Mouse (Mus musculus): ENCODE data around the gene Rbx1.
"Not testable (repeated sequence)": the region's sequence is repeated elsewhere in the genome, so short reads cannot be mapped to it uniquely, and the experiment has no call there.

Rbx1 gene

DNA sequence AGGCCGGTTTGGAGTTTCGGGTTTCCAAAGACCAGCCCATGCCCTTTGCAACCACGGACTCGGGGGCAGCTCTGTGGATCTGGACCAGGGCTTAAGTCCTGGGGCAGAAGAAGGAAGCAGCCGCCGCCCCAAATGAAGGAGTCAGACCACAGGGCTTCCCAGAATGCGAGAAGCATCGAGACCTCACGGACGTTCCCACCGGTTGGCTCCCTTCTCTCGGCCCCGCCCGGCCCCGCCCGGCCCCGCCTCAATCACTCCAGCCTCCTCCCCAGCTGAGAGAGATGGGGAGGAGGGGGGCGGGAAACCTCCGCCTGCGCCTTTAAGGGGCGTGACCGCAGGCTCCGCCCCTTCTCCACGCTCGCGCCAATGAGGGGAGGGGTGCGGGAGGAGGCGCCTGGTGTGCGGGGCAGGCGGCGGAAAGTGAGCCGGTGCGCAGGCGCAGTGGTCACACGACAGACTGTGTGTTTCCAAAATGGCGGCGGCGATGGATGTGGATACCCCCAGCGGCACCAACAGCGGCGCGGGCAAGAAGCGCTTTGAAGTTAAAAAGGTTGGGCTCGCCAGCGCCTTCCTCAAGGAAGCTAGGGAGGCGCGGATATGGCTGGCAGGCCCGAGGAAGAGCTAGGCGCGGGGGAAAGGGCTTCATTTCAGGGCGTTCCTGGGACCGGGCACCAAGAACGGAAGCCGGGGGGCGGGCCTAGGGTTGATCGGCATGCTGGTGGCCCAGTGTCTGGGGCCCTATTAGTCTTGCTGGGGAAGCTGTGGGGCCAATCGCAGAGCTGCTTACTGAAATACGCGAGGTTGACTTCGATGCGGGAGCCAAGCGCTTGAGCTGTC, at the start of gene Rbx1:
Gene Rbx1 (plus strand): TSS at position 396 of the 837 bp plus-strand sequence.
- peak; percentile 99 for DNase-seq (ENCODE audit: low spot score in 2 of 2)

- peak; percentile 33 to 43 for DNase-seq (ENCODE audit: low spot score in 2 of 2)
These were observed 49.3 kb upstream of the Rbx1 start for GRCm38 (mm10) chr15:81416763-81417310.

DNA sequence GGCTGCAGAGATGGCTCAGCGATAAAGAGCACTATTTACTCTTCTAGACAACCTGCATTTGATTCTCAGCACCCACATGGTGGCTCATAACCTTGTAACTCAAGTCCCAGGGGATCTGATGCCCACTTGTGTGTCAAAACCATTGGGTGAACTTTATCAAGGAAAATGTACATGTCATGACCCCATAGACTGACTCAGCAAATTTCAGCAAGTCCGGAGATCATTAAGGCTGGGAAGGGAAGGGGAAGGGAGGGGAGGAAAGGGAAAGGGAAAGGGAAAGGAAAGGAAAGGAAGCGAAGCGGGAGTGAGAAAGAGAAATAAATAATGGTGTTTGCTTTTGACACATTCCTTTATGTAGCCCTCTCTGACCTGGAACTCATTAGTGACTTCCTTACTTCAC, 48.0 kb upstream of the Rbx1 start:
- DNase-seq (ENCODE audit: low spot score in 2 of 2): no peak

DNA sequence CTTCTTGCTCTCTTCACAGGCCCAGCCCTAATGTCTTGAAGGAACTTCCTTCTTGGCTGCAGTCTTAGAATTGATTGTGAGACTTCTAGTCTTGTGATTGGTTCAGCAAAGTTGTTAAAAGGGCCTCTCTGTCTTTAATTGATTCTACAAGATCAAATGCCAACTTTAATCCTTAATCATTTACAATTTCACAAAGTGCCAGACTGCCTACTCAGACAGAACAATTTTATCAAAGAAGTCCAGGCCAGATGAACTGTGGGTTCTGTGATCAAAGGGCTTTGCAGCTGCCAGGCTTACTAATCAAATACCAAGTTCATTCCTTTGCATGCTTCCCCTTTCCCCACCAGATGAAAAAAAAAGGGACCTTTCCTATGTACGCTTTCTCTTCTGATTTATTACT, 44.6 kb upstream of the Rbx1 start:
- DNase-seq (ENCODE audit: low spot score in 2 of 2): peak in 1 of 2 experiments; percentile 2

DNA sequence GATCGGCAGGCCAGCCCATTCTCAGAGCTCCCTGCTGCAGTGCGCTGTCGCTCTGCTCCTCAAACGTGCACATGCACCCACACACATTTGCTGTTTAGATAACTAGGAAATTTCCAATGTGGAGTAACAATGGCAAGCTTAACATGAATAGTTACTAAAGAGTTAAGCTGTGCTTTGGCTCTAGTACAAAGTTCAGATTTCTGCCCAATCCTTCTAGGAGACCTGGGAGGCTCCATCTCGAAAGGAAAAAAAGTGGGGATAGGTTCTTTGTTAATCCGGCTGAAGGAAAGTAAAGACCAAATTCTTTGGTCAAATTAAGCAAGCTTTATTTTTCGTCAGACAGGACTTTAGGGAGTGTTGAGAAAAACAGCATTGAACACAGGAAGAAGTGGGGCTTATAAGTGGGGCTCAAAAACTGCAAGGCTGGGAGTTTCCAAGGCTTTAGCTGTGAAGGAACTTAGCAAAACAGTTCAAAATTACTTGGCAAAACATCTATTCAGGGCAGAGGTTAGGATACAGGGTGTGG, 43.9 kb upstream of the Rbx1 start:
- no peak for DNase-seq (ENCODE audit: low spot score in 2 of 2)

- no peak for DNase-seq (ENCODE audit: low spot score in 2 of 2)
These were observed 40.8 kb upstream of the Rbx1 start for GRCm38 (mm10) chr15:81425311-81425710.

GRCm38 (mm10) chr15:81427947-81428346, 38.1 kb upstream of the Rbx1 start:
- DNase-seq (ENCODE audit: low spot score in 2 of 2): no peak

GRCm38 (mm10) chr15:81431195-81431594, 34.9 kb upstream of the Rbx1 start:
- no peak for DNase-seq (ENCODE audit: low spot score in 2 of 2)

DNA sequence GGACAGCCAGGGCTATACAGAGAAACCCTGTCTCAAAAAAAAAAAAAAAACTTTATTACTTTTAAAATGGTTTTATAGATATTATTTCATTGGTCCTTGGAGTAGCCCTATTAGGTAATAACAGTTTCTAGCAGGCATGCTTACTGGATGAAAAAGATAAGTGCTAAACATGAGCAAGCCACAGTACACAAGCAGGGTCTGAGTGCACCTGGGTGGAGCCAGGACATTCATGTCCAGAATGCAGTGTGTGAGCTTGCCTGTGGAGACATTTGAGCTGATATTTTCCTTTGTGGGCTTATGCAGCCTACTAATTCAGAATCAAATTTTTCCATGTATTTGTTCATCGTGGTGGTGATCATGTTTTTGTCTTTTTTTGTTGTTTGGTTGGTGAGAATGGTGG, 27.8 kb upstream of the Rbx1 start:
- DNase-seq (ENCODE audit: low spot score in 2 of 2): no peak

- no peak for DNase-seq (ENCODE audit: low spot score in 2 of 2)
These were observed 26.9 kb upstream of the Rbx1 start for GRCm38 (mm10) chr15:81439236-81439635.

DNA sequence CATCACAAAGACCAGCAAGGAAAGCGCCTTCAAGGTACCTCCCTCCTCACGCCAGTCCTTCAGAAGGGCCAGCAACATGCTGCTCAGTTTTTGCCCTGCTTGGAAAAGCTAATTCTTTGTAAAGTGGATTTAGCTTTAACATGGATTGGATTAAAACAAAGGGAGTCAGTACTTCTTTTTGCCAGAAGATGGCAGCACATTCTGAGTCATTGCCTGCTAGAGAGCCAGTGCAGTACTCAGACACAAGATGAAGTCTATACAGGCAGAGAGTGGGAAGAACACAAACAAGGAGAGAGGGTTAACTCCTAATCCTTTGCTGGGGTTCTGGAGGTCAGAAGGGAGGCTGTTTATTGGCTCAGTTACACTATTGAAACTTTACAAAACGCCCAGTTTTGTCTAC, 17.6 kb upstream of the Rbx1 start:
- DNase-seq (ENCODE audit: low spot score in 2 of 2): peak; percentile 20 to 67

GRCm38 (mm10) chr15:81461523-81461922, 4.6 kb upstream of the Rbx1 start:
- DNase-seq (ENCODE audit: low spot score in 2 of 2): no peak

DNA sequence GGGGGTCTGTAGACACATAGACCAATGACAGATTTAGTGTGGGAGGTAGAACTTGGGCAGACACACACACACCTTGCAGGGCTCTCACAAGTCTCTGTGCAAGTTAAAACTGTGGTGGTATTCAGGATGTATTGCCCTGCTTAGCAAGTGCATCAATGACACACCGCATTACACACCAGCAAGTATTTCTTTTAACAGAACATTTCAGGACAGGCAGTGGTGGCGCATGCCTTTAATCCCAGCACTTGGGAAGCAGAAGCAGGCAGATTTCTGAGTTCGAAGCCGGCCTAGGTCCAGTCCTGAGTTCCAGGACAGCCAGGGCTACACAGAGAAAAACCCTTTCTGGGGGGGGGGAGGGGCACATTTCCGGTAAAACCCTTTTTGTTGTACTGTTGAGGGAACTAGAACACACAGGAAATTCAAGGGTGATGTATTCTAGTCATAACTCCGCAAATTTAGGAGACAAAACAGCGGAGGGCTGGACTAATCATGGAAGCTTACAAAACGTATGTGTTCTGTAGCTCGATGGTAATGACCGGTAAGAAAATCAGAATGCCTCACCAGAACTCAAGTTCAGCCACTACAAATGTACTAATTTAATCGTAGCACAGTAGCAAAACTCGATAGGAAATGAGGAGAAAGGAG, 958 bp upstream of the Rbx1 start:
- DNase-seq (ENCODE audit: low spot score in 2 of 2): no peak

DNA sequence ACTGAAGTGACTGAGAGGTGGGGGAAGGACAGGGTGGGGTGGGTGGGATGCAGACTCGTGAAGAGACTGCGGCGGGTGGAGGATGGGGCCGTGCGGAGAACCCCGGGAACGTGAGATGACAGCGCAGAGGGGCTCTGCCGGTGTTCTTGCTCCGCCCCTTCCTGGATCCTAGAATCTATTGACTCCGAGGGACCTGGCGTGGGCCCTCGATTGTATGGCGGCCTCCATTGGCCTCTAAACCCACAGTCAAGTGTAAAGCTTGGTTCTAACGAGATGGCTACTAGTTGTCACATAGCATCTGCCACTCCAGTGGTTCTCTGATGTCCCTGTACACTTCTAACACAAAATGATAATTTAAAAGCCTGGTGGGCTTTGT, 630 bp downstream of the Rbx1 start:
- DNase-seq (ENCODE audit: low spot score in 2 of 2): no peak

DNA sequence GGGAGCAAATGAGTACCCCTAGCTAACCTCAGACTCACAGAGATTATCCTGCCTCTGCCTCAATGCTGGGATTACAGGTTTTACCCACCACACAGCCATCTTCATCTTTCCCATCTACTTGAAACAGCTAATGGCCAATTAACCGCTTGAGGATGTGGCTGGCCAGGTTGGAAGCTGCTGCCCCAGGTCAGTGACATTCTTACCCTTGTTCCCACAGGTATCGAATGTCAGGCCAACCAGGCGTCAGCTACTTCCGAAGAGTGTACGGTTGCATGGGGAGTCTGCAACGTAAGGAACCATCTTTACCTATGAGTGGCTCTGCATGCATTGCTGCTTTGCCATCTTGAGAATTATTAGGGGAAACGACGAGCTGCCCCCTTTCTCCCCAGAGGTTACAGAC, 4.6 kb downstream of the Rbx1 start:
- DNase-seq (ENCODE audit: low spot score in 2 of 2): no peak

DNA sequence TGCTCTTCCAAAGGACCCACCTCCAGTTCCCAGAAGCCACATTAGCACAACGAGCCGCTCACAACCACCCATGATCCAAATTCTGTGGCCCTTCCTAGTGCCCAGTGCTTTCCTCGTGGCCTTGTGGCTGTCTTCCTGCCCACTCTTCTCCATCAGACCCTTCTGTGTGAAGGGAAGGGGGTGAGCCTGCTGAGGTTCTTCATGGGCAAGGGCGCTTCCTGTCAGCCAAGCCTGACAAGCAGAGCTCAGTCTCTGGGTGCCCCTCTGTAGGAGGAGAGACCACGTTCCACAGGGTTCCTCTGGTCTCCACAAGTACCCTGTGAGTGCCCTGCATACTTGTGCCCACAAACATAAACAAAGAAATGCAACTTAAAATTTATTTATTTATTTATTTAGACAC, 6.2 kb downstream of the Rbx1 start:
- DNase-seq (ENCODE audit: low spot score in 2 of 2): no peak

- no peak for DNase-seq (ENCODE audit: low spot score in 2 of 2)
These were observed 9.6 kb downstream of the Rbx1 start for GRCm38 (mm10) chr15:81475654-81476053.

DNA sequence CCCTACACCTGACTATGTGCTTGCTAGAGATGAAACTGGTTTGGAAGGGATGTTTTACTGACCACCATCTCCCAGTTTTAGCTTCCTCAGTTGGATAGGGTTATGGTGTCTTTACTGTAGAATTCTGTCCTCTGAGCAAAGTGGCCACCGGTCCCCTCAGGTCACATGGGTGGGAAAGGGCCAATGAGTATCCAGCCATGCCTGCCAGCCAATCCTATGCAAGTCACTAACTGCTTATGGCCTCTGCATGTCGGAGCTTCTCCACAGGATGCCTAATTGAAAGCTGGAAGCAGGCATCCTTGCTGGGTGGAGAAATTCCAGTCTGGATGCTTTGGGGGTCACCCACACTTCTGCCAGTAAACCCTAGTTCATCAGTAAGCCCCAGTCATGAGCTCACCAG, 10.5 kb downstream of the Rbx1 start:
- DNase-seq (ENCODE audit: low spot score in 2 of 2): no peak

- DNase-seq (ENCODE audit: low spot score in 2 of 2): no peak
These were observed 13.5 kb downstream of the Rbx1 start for GRCm38 (mm10) chr15:81479446-81480213.

DNA sequence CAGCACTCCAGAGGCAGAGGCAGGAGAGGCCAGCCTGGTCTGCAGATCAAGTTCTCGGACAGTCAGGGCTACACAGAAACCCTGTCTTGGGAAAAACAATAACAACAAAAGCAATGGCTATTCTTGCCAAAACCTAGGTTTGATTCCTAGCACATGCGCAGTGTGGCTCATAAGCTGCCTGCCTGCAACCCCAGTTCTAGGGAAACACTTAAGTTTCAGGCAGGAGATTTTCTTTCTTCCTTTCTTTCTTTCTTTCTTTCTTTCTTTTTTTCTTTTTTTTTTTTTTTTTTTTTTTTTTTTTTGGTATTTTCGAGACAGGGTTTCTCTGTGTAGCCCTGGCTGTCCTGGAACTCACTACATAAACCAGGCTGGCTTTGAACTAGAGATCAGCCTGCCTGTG, 14.2 kb downstream of the Rbx1 start:
- not testable (repeated sequence) for DNase-seq (ENCODE audit: low spot score in 2 of 2)

GRCm38 (mm10) chr15:81480977-81481379, 14.9 kb downstream of the Rbx1 start:
- peak; percentile 23 to 41 for DNase-seq (ENCODE audit: low spot score in 2 of 2)

DNA sequence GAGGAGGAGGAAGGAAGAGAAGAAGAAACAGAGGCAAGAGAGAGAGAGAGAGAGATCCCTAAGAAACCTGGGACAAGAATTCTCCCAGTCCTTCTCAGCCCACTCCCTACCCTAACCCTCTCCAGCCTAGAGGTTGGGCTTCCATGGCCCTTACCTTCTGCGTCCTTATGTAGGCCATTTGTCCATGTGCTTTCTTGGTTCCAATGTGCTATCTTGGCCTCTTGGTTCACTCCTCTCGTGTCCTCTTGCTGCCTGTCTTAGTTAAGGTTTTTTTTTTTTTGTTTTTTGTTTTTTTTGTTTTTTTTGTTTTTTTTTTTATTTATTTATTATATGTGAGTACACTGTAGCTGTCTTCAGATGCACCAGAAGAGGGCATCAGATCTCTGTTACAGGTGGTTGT, 16.9 kb downstream of the Rbx1 start:
- no peak for DNase-seq (ENCODE audit: low spot score in 2 of 2)
